Mouse (Mus musculus) forebrain, embryonic 14.5 days (tissue): ENCODE data around the gene Mical3. TPM values are rescaled to one million over a fixed set of nuclear protein-coding genes. Genes with fewer than 3 reads are reported as not detected.
A peak's percentile ranks its signal among the peaks of the same experiment; 100 is the strongest.

Experiments used
- ATAC-seq: fragments of 200-750 bp; cut with Nextera tagmentation; 2 replicates; pipeline ENCODE4 v1.8.0; 2017; ENCODE audit warnings: mild to moderate bottlenecking, moderate library complexity
- DNase-seq: peaks from one replicate; pipeline ENCODE4 v3.0.0-alpha.2; 2015; ENCODE audit warnings: low spot score
- H3K27ac ChIP-seq: fragments of 300-500 bp; sonication (generic); 2 replicates; pipeline ENCODE4 v1.5.1; 2014; ENCODE audit warnings: low read depth, mild to moderate bottlenecking, control low read depth, low read length, moderate library complexity
- H3K27me3 ChIP-seq: fragments of 300-500 bp; sonication (generic); replicated peaks from 2 replicates; pipeline ENCODE4 v1.6.1; 2014; ENCODE audit warnings: low read length, control low read depth, mixed read lengths; ENCODE audit not compliant: control insufficient read depth, insufficient read depth
- H3K36me3 ChIP-seq: fragments of 300-500 bp; sonication (generic); 2 replicates; pipeline ENCODE4 v1.6.1; 2014; ENCODE audit warnings: low read length, control low read depth; ENCODE audit not compliant: control insufficient read depth, insufficient read depth
- H3K4me1 ChIP-seq: fragments of 300-500 bp; sonication (generic); 2 replicates; pipeline ENCODE4 v1.6.1; 2014; ENCODE audit warnings: antibody characterized with exemption, low read length, control low read depth; ENCODE audit not compliant: control insufficient read depth, insufficient read depth
- H3K4me2 ChIP-seq: fragments of 300-500 bp; sonication (generic); 2 replicates; pipeline ENCODE4 v1.6.1; 2014; ENCODE audit warnings: mild to moderate bottlenecking, control low read depth, low read length
- H3K4me3 ChIP-seq: fragments of 300-500 bp; sonication (generic); 2 replicates; pipeline ENCODE4 v1.5.1; 2014; ENCODE audit warnings: low read depth, low read length, control low read depth
- H3K9ac ChIP-seq: fragments of 300-500 bp; sonication (generic); 2 replicates; pipeline ENCODE4 v1.6.1; 2014; ENCODE audit warnings: mild to moderate bottlenecking, low read length, control low read depth, moderate library complexity
- H3K9me3 ChIP-seq: fragments of 300-500 bp; sonication (generic); replicated peaks from 2 replicates; pipeline ENCODE4 v1.6.1; 2016; ENCODE audit warnings: low read length, control low read depth, mixed read lengths; ENCODE audit not compliant: control insufficient read depth
- WGBS: fragments of 180-500 bp; shearing (Covaris S2); extraction: QIAGEN DNeasy Blood & Tissue Kit; methylation state at CpG from one replicate; pipeline ENCODE4 v1.1.7; 2014; 5-methylcytosine and 5-hydroxymethylcytosine counted together
- polyA plus RNA-seq: library from polyadenylated mRNA; unstranded; fragments of >200 nt; fragmentation: Nextera tagmentation; extraction: Ambion mirVana; gene quantifications from 2 replicates; pipeline ENCODE4 v1.2.1, GENCODE M21; 2014

The Mical3 gene
- polyA plus RNA-seq, 1 experiment from 2014 or later: 19.4 TPM

DNA sequence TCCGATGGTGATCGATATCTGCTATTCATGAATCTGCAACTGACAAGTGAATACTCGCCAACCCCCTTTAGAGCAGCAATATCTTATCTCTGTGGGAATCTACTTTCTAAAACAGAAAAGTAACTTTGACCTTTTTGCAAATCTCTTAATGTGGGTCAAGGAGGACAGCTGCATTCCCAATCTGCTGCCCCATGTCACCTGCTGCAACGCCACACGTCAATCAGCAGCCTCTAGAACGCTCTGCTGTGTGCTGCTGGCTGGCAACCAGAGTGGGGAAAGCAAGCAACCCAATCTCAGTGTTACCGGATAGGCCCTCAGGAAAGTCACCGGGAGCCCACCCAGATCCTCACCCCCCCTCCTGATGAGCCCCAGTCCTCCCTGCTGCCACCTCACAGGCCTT, 79.4 kb downstream of the Mical3 start:
- no peak overlapping the region for H3K4me2 ChIP-seq
- DNase-seq (no peak), ATAC-seq (no peak)
- H3K9me3 ChIP-seq: no peaks in the 10 kb centered on the region
- no peak overlapping the region for H3K27ac ChIP-seq
- H3K4me1 ChIP-seq: no peaks in the 10 kb centered on the region
- H3K36me3 ChIP-seq: no peaks in the 10 kb centered on the region
- 87% methylated on average over 8 of the region's 8 CpGs for WGBS
- no peak overlapping the region for H3K4me3 ChIP-seq
- no peak overlapping the region for H3K9ac ChIP-seq
- no peaks in the 10 kb centered on the region for H3K27me3 ChIP-seq

- H3K4me2 ChIP-seq: no peak overlapping the region
- H3K36me3 ChIP-seq: no peaks in the 10 kb centered on the region
- H3K9me3 ChIP-seq: no peaks in the 10 kb centered on the region
- no peaks in the 10 kb centered on the region for H3K27me3 ChIP-seq
- no peak overlapping the region for H3K4me3 ChIP-seq
- ATAC-seq: no peak
- H3K27ac ChIP-seq: no peak overlapping the region
- H3K9ac ChIP-seq: no peak overlapping the region
- WGBS: 78% methylated on average over 8 of the region's 8 CpGs
- no peaks in the 10 kb centered on the region for H3K4me1 ChIP-seq
- DNase-seq: no peak
Observed at GRCm38 (mm10) chr6:121048696-121049095, 82.1 kb downstream of the Mical3 start.

DNA sequence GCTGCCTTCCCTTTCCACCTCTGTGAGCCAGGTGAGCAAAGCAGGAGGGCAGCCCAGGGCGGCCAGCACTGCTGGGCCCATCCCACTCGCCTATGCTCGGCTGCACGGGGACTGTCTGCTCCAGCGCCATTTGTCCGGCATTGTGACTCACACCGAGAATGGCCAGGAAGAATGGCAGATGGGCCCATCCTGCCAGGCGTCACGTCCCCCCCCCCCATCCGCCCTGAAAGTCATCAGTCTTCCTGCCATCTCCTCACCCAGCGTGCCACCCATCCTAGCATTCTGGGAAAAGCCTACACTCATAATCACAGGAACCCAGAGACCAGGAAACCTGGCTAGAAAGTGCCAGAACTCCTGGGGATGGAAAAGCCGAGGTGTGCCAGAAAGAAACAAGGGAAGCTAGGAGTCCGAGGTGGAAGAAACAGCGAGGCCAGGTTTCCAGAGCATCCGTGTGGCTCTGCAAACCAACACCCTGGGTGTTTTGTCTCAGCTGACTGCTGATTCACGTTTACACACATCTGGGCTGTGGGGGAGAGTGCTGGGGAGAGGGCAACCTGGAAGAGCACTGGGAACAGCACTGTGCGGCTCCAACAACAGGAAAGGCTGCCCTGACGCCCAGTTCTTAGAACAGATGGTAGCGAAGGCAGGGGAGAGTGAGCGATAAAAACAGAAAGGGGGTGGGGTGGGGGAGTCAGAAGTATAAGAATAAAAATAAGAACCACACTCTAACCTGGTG, 85.3 kb downstream of the Mical3 start:
- peak; percentile 32; the same call in 1 of the 2 replicates for ATAC-seq
- no peaks in the 10 kb centered on the region for H3K27me3 ChIP-seq
- WGBS: 76% methylated on average over 20 of the region's 20 CpGs
- peaks cover 13% of the 10 kb centered on the region; the same call in 1 of the 2 replicates for H3K36me3 ChIP-seq
- H3K4me3 ChIP-seq: no peak overlapping the region
- H3K4me1 ChIP-seq: no peaks in the 10 kb centered on the region
- H3K9ac ChIP-seq: no peak overlapping the region
- DNase-seq: no peak
- H3K27ac ChIP-seq: no peak overlapping the region
- H3K4me2 ChIP-seq: no peak overlapping the region
- no peaks in the 10 kb centered on the region for H3K9me3 ChIP-seq

DNA sequence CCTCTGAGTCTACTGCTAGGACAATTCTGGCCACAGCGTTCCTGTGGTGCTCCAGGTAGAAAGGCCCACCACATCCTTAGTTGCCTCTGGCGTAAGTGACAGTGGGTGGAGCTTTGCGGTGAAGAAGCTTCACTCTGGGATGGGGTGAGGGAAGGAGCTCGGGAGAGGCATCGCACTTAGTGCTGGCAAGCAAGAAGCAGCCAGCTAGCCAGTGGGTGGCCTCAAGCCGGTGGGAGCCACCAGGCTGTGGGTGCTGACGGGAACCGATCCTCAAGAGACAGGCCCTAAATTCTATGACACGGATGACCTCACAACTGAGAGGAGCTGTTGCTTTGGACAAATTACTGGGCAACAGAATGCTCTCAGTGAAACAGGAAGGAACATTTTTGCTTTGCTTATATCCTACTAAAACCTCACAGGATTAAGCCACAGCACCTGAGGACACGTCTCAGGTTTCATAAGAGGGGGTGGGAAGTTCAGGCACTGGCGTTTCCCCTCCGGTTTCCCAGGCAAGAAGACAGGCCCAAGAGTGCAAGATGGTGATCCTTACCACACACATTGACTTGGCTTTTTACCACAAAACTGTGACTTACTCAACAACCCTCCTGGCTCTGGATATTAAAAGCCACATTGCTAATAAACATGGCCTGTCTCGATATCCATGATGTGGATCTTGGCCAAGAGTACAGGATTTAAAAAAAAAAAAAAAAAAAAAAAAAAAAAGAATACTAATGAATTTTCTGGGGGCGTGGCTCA, 87.2 kb downstream of the Mical3 start:
- ATAC-seq (no peak), DNase-seq (no peak)
- no peak overlapping the region for H3K9ac ChIP-seq
- peaks cover 20% of the 10 kb centered on the region; the same call in 1 of the 2 replicates for H3K36me3 ChIP-seq
- H3K4me1 ChIP-seq: peaks cover 6% of the 10 kb centered on the region; the same call in 1 of the 2 replicates
- no peaks in the 10 kb centered on the region for H3K9me3 ChIP-seq
- no peak overlapping the region for H3K4me3 ChIP-seq
- H3K27me3 ChIP-seq: no peaks in the 10 kb centered on the region
- no peak overlapping the region for H3K4me2 ChIP-seq
- no peak overlapping the region for H3K27ac ChIP-seq
- 74% methylated on average over 14 of the region's 14 CpGs for WGBS

GRCm38 (mm10) chr6:121039719-121040118, 91.1 kb downstream of the Mical3 start:
- no peaks in the 10 kb centered on the region for H3K27me3 ChIP-seq
- H3K36me3 ChIP-seq: peaks cover 44% of the 10 kb centered on the region
- H3K9ac ChIP-seq: no peak overlapping the region
- H3K9me3 ChIP-seq: no peaks in the 10 kb centered on the region
- no peak overlapping the region for H3K4me2 ChIP-seq
- no peak for ATAC-seq
- no peak for DNase-seq
- peaks cover 6% of the 10 kb centered on the region; the same call in 1 of the 2 replicates for H3K4me1 ChIP-seq
- peak overlapping the region; percentile 78; the same call in 1 of the 2 replicates for H3K27ac ChIP-seq
- WGBS: 91% methylated on average over 3 of the region's 3 CpGs
- H3K4me3 ChIP-seq: no peak overlapping the region

GRCm38 (mm10) chr6:121039286-121039685, 91.5 kb downstream of the Mical3 start:
- H3K4me2 ChIP-seq: no peak overlapping the region
- no peak overlapping the region for H3K4me3 ChIP-seq
- peak; percentile 75 for DNase-seq
- H3K9ac ChIP-seq: no peak overlapping the region
- ATAC-seq: peak; percentile 78
- H3K27me3 ChIP-seq: no peaks in the 10 kb centered on the region
- H3K9me3 ChIP-seq: no peaks in the 10 kb centered on the region
- WGBS: 61% methylated on average over 9 of the region's 9 CpGs
- peaks cover 6% of the 10 kb centered on the region; the same call in 1 of the 2 replicates for H3K4me1 ChIP-seq
- H3K36me3 ChIP-seq: peaks cover 47% of the 10 kb centered on the region
- peak overlapping the region; percentile 78; the same call in 1 of the 2 replicates for H3K27ac ChIP-seq

GRCm38 (mm10) chr6:121037086-121037485, 93.7 kb downstream of the Mical3 start:
- Histone ChIP-seq H3K27me3 (no peaks in the 10 kb centered on the region), H3K36me3 (peaks cover 67% of the 10 kb centered on the region), H3K9ac (no peak overlapping the region), H3K27ac (no peak overlapping the region), H3K4me2 (no peak overlapping the region), H3K4me3 (no peak overlapping the region), H3K9me3 (no peaks in the 10 kb centered on the region), H3K4me1 (peaks cover 6% of the 10 kb centered on the region; the same call in 1 of the 2 replicates)
- 86% methylated on average over 4 of the region's 4 CpGs for WGBS
- DNase-seq (no peak), ATAC-seq (no peak)

DNA sequence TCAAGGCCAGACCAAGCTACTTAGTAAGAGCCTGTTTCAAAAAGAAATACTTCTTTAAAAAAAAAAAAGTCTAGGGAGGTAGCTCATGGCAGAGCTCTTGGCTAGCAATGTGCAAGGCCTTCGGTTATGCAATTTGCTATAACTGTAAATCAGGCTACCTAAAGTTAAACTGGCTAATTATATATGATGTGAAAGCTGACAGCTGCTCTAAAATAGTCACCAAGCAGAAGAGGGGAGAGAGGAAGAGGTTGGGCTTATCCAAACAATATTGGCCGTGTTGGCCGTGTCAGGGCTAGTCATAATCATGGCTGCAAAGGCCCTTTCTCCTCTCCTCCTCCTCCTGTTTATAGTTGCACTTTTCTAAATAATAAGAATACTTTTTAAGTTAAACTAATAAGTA, 94.9 kb downstream of the Mical3 start:
- WGBS: 91% methylated on average over 3 of the region's 3 CpGs
- no peak overlapping the region for H3K4me2 ChIP-seq
- H3K9me3 ChIP-seq: no peaks in the 10 kb centered on the region
- peaks cover 69% of the 10 kb centered on the region for H3K36me3 ChIP-seq
- H3K27me3 ChIP-seq: no peaks in the 10 kb centered on the region
- H3K27ac ChIP-seq: no peak overlapping the region
- H3K9ac ChIP-seq: no peak overlapping the region
- ATAC-seq: no peak
- no peak for DNase-seq
- H3K4me3 ChIP-seq: no peak overlapping the region
- peaks cover 6% of the 10 kb centered on the region; the same call in 1 of the 2 replicates for H3K4me1 ChIP-seq

DNA sequence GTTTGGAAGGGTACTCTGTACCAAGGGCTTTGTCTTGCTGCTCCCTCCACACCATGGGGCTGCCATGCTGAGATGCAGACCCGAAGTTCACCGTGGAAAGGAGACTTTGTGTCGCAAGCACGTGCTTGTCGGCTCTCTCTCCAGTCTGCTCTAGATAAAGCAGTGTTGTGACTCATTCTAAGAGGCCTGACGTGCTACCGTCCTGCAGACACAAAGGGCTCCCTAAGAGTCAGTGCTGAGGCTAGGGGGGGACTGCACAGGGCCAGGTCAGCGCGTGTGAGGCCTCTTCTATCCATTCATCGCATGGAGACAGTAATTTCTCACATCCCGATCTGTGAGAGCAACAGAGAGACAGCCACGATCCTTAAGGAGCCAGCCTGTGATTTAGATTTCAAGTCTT, 95.5 kb downstream of the Mical3 start:
- 58% methylated on average over 12 of the region's 12 CpGs for WGBS
- peaks cover 6% of the 10 kb centered on the region; the same call in 1 of the 2 replicates for H3K4me1 ChIP-seq
- no peaks in the 10 kb centered on the region for H3K9me3 ChIP-seq
- no peak overlapping the region for H3K4me2 ChIP-seq
- peaks cover 69% of the 10 kb centered on the region for H3K36me3 ChIP-seq
- no peak overlapping the region for H3K4me3 ChIP-seq
- no peaks in the 10 kb centered on the region for H3K27me3 ChIP-seq
- DNase-seq: no peak
- no peak overlapping the region for H3K9ac ChIP-seq
- no peak overlapping the region for H3K27ac ChIP-seq
- no peak for ATAC-seq
